Mouse (Mus musculus) forebrain, embryonic 14.5 days (tissue): ENCODE results near the gene Ccdc102a. TPM values are rescaled to one million over a fixed set of nuclear protein-coding genes. Genes with fewer than 3 reads are reported as not detected.

Source experiments
- ATAC-seq: fragments of 200-750 bp; cut with Nextera tagmentation; 2 replicates; pipeline ENCODE4 v1.8.0; 2017; ENCODE audit warnings: mild to moderate bottlenecking, moderate library complexity
- DNase-seq: peaks from one replicate; pipeline ENCODE4 v3.0.0-alpha.2; 2015; ENCODE audit warnings: low spot score
- H3K27ac ChIP-seq: fragments of 300-500 bp; sonication (generic); 2 replicates; pipeline ENCODE4 v1.5.1; 2014; ENCODE audit warnings: low read depth, mild to moderate bottlenecking, control low read depth, low read length, moderate library complexity
- H3K27me3 ChIP-seq: fragments of 300-500 bp; sonication (generic); replicated peaks from 2 replicates; pipeline ENCODE4 v1.6.1; 2014; ENCODE audit warnings: low read length, control low read depth, mixed read lengths; ENCODE audit not compliant: control insufficient read depth, insufficient read depth
- H3K36me3 ChIP-seq: fragments of 300-500 bp; sonication (generic); 2 replicates; pipeline ENCODE4 v1.6.1; 2014; ENCODE audit warnings: low read length, control low read depth; ENCODE audit not compliant: control insufficient read depth, insufficient read depth
- H3K4me1 ChIP-seq: fragments of 300-500 bp; sonication (generic); 2 replicates; pipeline ENCODE4 v1.6.1; 2014; ENCODE audit warnings: antibody characterized with exemption, low read length, control low read depth; ENCODE audit not compliant: control insufficient read depth, insufficient read depth
- H3K4me2 ChIP-seq: fragments of 300-500 bp; sonication (generic); 2 replicates; pipeline ENCODE4 v1.6.1; 2014; ENCODE audit warnings: mild to moderate bottlenecking, control low read depth, low read length
- H3K4me3 ChIP-seq: fragments of 300-500 bp; sonication (generic); 2 replicates; pipeline ENCODE4 v1.5.1; 2014; ENCODE audit warnings: low read depth, low read length, control low read depth
- H3K9ac ChIP-seq: fragments of 300-500 bp; sonication (generic); 2 replicates; pipeline ENCODE4 v1.6.1; 2014; ENCODE audit warnings: mild to moderate bottlenecking, low read length, control low read depth, moderate library complexity
- H3K9me3 ChIP-seq: fragments of 300-500 bp; sonication (generic); replicated peaks from 2 replicates; pipeline ENCODE4 v1.6.1; 2016; ENCODE audit warnings: low read length, control low read depth, mixed read lengths; ENCODE audit not compliant: control insufficient read depth
- WGBS: fragments of 180-500 bp; shearing (Covaris S2); extraction: QIAGEN DNeasy Blood & Tissue Kit; methylation state at CpG from one replicate; pipeline ENCODE4 v1.1.7; 2014; 5-methylcytosine and 5-hydroxymethylcytosine counted together
- polyA plus RNA-seq: library from polyadenylated mRNA; unstranded; fragments of >200 nt; fragmentation: Nextera tagmentation; extraction: Ambion mirVana; gene quantifications from 2 replicates; pipeline ENCODE4 v1.2.1, GENCODE M21; 2014

The Ccdc102a gene
- polyA plus RNA-seq, 1 experiment from 2014 or later, result 6.9 TPM

DNA sequence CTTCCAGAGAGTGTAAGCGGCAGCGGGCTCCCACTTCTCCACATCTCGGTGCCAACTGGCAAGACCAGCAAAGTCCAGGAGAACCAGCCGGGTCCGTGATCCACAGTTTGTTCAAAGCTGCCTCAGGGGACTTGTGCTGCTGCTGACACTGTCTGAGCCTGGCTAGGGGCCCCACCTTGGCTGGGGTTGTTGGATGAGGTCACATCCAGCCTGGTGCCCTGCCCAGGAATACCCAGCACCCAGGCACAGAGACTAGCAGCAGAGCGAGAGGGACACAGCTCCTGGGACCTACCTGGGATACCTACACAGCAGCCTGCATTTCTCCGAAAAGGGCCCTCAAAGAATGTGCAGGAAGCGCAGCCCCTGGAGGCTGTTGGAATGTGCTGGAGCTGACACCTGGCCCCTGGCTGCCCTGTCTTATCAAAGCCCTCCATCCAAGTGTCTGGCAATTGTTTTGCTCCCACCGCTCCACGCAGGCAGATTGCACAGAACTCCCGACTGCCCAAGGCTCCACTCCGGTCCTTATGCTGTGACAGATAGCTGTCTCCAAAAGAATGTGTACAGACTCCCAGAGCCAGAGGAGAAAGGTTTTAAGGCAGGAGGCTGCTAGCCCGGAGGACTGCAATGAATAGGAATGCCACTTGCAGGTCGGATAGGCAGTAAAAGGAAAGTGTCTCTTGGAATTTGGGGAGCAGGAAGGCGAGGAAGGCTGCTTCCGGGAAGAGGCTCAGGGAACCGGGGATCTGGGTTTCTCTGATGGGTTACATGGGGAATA lies 42.6 kb downstream of the Ccdc102a start:
- Histone ChIP-seq H3K9me3 (no peaks in the 10 kb centered on the region), H3K36me3 (no peaks in the 10 kb centered on the region), H3K4me3 (peak overlapping the region; percentile 45), H3K4me2 (peak overlapping the region; percentile 80), H3K27ac (peak overlapping the region; percentile 30; the same call in 1 of the 2 replicates), H3K27me3 (no peaks in the 10 kb centered on the region; the same call in 1 of the 2 replicates), H3K4me1 (peaks cover 30% of the 10 kb centered on the region), H3K9ac (peak overlapping the region; percentile 57)
- WGBS, result 14% methylated on average over 17 of the region's 17 CpGs
- ATAC-seq (no peak), DNase-seq (no peak)

DNA sequence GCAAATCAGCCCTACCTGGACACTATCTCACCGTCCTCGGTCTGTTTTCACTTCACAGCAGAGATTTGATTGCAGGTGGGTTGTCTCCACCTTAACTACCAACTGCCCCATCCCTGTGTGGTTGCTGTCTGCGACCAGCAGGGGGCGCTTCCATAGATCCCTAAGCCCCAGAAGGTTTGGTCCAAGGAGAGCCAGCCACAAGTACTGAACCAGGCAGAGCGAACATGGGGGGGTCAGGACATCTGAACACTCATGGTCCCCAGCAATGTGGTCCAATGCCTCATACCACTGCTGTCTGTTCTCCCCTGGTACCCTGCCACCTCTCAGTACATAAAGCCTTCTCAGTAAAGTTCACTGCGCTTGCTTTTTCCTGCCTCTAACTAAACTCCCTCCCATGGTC lies 43.5 kb downstream of the Ccdc102a start:
- WGBS, result 11% methylated on average over 6 of the region's 6 CpGs
- no peak for ATAC-seq
- no peak overlapping the region for H3K27ac ChIP-seq
- peak overlapping the region; percentile 80 for H3K4me2 ChIP-seq
- H3K9me3 ChIP-seq, result no peaks in the 10 kb centered on the region
- H3K36me3 ChIP-seq, result no peaks in the 10 kb centered on the region
- H3K4me3 ChIP-seq, result peak overlapping the region; percentile 45
- H3K27me3 ChIP-seq, result no peaks in the 10 kb centered on the region; the same call in 1 of the 2 replicates
- H3K4me1 ChIP-seq, result peaks cover 39% of the 10 kb centered on the region
- no peak overlapping the region for H3K9ac ChIP-seq
- peak; percentile 71 for DNase-seq

DNA sequence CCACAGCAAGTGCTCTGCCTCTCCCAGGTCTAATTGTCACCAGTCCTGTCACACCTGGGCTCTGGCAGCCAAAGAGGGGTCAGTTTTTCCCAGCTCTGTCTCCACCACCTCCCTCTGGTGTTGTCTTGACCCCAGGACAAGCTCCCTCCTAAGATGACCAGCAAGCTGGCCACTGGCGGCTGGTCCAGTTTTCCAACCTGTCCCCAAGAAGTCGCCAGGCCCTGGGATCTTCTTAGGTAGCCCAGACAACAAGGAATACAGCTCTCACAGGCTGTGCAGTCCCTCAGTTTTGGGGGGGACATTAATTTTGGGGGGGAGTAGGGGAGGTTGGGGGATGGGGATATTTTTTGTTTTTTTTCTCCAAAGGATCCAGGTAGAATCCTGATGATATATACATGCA lies 45.3 kb downstream of the Ccdc102a start:
- ATAC-seq (no peak), DNase-seq (no peak)
- WGBS, result 71% methylated on average over 2 of the region's 2 CpGs
- peak overlapping the region; percentile 55; the same call in 1 of the 2 replicates for H3K27ac ChIP-seq
- H3K9ac ChIP-seq, result no peak overlapping the region
- H3K36me3 ChIP-seq, result no peaks in the 10 kb centered on the region
- no peaks in the 10 kb centered on the region for H3K9me3 ChIP-seq
- peaks cover 50% of the 10 kb centered on the region for H3K4me1 ChIP-seq
- no peak overlapping the region for H3K4me3 ChIP-seq
- H3K4me2 ChIP-seq, result no peak overlapping the region
- H3K27me3 ChIP-seq, result no peaks in the 10 kb centered on the region; the same call in 1 of the 2 replicates

DNA sequence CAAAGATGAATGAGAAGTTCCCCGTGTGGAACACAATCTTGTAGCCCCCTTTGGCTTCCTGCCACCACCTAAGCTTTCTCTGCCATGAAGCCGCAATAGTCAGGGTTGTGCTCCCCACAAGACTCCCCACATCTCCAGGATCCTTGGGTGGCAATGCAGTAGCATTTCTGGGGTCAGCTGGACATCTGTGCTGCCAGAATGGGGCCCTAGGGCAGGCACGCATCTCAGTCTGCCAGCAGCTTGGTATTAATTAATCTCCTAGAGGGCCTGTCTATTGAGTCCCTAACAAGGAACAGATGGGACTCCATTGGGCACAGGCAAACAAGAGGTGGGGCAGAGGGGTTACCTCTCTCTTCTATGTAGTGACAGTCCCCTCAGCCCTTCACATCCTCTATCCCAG lies 45.7 kb downstream of the Ccdc102a start:
- Histone ChIP-seq H3K4me3 (no peak overlapping the region), H3K9ac (no peak overlapping the region), H3K36me3 (no peaks in the 10 kb centered on the region), H3K27ac (peak overlapping the region; percentile 55; the same call in 1 of the 2 replicates), H3K4me2 (peak overlapping the region; percentile 77; the same call in 1 of the 2 replicates), H3K27me3 (no peaks in the 10 kb centered on the region; the same call in 1 of the 2 replicates), H3K9me3 (no peaks in the 10 kb centered on the region), H3K4me1 (peaks cover 50% of the 10 kb centered on the region)
- ATAC-seq, result no peak
- DNase-seq, result peak; percentile 55
- 19% methylated on average over 3 of the region's 3 CpGs for WGBS

DNA sequence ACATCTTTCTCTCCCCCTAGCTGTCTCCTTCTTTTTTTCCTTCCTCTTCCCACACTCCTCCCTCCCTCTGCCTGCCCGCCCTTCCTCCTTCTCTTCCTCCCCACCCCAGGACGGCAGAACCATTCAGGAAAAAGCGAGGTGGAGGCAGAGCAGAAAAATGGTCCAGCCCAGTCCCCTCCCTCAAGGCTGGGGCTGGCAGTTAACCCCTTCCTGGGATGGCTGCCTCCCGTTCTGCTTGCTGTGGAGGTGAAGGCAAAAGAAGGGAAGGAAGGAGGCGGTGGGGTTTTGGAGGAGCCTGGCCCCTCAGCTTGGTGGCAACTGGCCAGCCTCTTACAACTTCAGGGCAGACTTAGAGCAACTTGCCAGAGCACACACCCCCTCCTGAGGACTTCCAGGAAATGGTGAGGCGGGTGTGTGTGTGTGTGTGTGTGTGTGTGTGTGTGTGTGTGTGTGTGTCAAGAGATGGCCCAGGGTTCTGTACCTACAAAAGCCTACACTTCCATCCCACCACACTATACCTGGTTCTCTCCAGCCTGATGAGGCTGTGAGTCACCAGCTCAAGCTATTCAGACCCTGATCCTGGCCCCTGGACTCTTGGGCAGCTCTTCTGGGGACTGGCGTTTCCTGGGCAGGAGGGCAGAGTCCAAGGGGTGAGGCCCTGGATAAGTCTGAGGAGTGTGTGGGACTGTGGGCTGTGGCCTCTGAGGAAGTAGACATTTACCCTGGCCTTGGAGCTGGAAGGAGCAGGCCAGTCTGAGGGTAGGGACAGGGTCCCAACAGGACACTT lies 46.6 kb downstream of the Ccdc102a start:
- Histone ChIP-seq H3K4me3 (peak overlapping the region; percentile 54), H3K9ac (peak overlapping the region; percentile 79), H3K4me2 (peak overlapping the region; percentile 77), H3K9me3 (no peaks in the 10 kb centered on the region), H3K4me1 (peaks cover 48% of the 10 kb centered on the region), H3K27me3 (no peaks in the 10 kb centered on the region; the same call in 1 of the 2 replicates), H3K27ac (peak overlapping the region; percentile 73), H3K36me3 (peaks cover 7% of the 10 kb centered on the region)
- peak; percentile 92 for DNase-seq
- peak; percentile 78 for ATAC-seq
- 6% methylated on average over 7 of the region's 7 CpGs for WGBS

DNA sequence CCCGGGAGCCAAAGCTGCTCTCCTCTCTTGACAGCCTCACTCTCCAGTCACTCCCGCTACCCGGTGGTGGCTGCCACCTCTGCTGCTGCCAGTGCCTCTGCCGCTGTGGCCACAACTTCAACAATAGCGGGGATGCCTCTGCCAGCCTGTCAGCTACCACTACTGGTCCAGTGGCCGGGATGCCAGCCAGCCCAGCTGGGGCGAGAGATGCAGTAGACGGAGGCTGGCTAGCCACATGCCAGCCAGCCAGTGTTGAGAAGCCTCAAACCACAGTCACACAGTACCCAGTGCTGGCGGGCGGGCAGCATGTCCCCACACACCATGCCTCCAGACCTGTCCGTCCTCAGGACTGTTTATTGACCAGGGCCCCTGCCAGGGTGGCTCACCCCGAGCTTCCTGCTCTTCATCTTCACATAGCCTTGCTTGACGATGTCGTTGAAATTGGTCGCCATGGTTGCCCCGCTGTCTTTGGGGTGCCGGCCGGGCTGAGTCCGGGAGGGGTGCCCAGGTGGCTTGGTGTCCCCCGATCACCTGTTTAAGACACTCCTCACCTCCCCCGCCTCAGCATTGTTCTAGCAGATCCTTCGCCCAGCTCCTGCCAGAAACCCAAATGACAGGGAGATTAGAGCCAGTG lies 47.3 kb downstream of the Ccdc102a start:
- no peaks in the 10 kb centered on the region for H3K9me3 ChIP-seq
- no peaks in the 10 kb centered on the region; the same call in 1 of the 2 replicates for H3K27me3 ChIP-seq
- peak overlapping the region; percentile 73 for H3K27ac ChIP-seq
- peak overlapping the region; percentile 77 for H3K4me2 ChIP-seq
- 1% methylated on average over 21 of the region's 22 CpGs for WGBS
- DNase-seq, result peak; percentile 63
- peaks cover 14% of the 10 kb centered on the region for H3K36me3 ChIP-seq
- H3K9ac ChIP-seq, result peak overlapping the region; percentile 79
- peak overlapping the region; percentile 54 for H3K4me3 ChIP-seq
- H3K4me1 ChIP-seq, result peaks cover 48% of the 10 kb centered on the region
- peak; percentile 54 for ATAC-seq

DNA sequence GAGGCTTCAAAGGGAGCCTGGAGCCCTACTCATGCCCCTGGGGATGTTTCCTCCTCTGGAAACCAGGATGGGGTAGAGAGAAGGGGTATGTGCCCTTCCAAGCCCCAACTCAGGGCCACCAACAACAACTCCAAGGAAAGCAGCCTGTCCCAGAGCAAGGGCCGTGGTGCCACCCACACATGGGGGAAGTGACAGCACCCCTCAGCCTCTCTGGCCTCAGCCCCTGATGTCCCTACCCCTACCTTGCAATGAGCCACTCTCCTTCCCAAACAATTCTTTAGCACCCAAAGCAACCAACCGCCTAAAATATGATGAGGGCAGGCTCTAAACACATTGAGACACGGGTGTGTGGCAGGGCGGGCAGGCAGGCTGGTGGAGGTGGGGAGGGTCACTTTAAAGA lies 47.9 kb downstream of the Ccdc102a start:
- H3K4me3 ChIP-seq, result peak overlapping the region; percentile 54
- peaks cover 42% of the 10 kb centered on the region for H3K4me1 ChIP-seq
- H3K9me3 ChIP-seq, result no peaks in the 10 kb centered on the region
- H3K4me2 ChIP-seq, result peak overlapping the region; percentile 77
- WGBS, result 17% methylated on average over 4 of the region's 4 CpGs
- H3K36me3 ChIP-seq, result peaks cover 20% of the 10 kb centered on the region
- ATAC-seq, result no peak
- H3K27me3 ChIP-seq, result no peaks in the 10 kb centered on the region; the same call in 1 of the 2 replicates
- DNase-seq, result no peak
- H3K9ac ChIP-seq, result peak overlapping the region; percentile 79
- H3K27ac ChIP-seq, result no peak overlapping the region

DNA sequence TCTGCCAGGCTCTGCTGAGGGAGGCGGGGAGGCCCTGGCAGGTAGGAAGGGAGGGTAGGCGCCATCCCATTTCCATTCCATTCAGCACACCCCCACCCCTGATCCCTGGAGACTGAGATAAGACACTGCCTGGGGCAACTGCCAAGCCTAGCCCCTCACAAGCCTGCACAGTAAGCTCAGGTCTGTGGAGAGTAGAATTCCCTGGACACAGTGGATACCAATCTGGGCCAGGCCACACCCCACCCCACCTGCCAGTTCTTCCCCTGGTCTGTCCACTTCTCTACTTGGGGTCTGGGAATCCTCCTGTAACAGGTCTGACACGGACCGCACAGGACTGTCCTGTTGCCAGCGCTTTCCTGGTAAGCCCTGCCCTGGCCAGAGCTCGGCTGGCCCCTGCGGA lies 48.8 kb downstream of the Ccdc102a start:
- 55% methylated on average over 7 of the region's 7 CpGs for WGBS

More for the DNA sequence above, 48.8 kb downstream of the Ccdc102a start:
- Histone ChIP-seq H3K4me2 (peak overlapping the region; percentile 77), H3K27ac (no peak overlapping the region), H3K27me3 (no peaks in the 10 kb centered on the region), H3K36me3 (peaks cover 28% of the 10 kb centered on the region), H3K4me1 (peaks cover 40% of the 10 kb centered on the region), H3K4me3 (peak overlapping the region; percentile 54; the same call in 1 of the 2 replicates), H3K9ac (peak overlapping the region; percentile 79), H3K9me3 (no peaks in the 10 kb centered on the region)
- ATAC-seq (no peak), DNase-seq (no peak)
